Mouse (Mus musculus): ENCODE measurements at regions not wholly inside any gene's neighbourhood (a gene's known extent, or its start where the extent isn't known, plus 50 kb on each side); places are given as distances from the start of the nearest gene placed in this dataset.

- TF ChIP-seq CTCF (IDR thresholded peaks at IDR 0.05; ENCODE audit: low read depth) (no peak), EP300 (IDR thresholded peaks at IDR 0.05; ENCODE audit: low read depth) (no peak)
These were observed 196.3 kb upstream of the Nfe2l3 start for GRCm38 (mm10) chr6:51236077-51236740.

All from liver, embryonic 14.5 days (tissue).